Mouse (Mus musculus): ENCODE results near the gene Vmn1r218.
"Not testable (repeated sequence)": the region's sequence is repeated elsewhere in the genome, so short reads cannot be mapped to it uniquely, and the experiment has no call there.

The Vmn1r218 gene
- long read RNA-seq, experiment 1: 0 reads
- long read RNA-seq, experiment 2: 0 reads

GRCm38 (mm10) chr13:23133099-23133498 is at the start of gene Vmn1r218:
TSS of gene Vmn1r218 (plus strand) at chr13:23133155.
- intact Hi-C loops (cut with DNase I): no loop called here

DNA sequence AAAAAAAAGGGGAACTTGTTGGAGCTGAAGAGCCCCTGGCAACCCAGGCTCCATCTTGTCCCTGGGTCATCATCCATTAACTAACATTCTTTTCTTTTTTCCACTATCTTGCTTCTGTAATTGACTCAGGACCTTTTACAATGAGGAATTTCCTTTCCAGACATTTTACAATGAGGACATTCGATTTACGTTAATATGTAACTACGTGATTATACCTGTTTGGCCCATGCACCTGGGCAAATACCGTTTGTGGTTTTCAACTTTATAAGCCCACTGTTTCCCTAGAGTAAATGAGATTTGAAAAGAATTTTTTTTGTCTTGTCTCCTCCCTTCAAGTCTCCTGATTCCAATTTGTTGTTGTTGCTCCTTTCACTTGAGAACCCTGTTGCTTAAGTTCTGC is 38.6 kb upstream of the Vmn1r218 start:
- intact Hi-C loops (cut with DNase I): no loop called here

DNA sequence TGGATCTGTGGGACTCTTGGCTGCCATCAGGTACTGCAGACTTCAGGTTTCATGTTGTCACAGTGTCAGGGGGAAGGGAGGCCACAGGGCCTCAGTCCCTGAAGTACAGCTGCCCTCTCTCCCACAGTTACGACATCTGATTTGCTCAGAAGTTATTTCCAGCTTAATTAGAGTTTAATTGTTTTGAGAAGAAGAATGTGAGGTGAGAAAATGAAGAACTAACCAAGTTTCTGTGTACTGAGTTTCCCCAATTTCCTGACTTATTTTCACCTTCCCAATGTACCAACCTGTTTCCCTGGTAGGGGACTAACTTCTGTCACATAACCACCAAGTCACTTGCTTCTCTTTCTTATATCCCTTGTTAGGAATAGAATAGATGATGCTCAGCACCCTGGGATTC is 14.8 kb upstream of the Vmn1r218 start, which contains the start of gene Vmn1r217:
Vmn1r217 (minus strand) TSS at position 101 of the 400 bp plus-strand sequence.
- intact Hi-C loops (cut with DNase I): not testable (repeated sequence)

- intact Hi-C loops (cut with DNase I): no loop called here
Measured at GRCm38 (mm10) chr13:23120611-23121010, 12.3 kb upstream of the Vmn1r218 start.

DNA sequence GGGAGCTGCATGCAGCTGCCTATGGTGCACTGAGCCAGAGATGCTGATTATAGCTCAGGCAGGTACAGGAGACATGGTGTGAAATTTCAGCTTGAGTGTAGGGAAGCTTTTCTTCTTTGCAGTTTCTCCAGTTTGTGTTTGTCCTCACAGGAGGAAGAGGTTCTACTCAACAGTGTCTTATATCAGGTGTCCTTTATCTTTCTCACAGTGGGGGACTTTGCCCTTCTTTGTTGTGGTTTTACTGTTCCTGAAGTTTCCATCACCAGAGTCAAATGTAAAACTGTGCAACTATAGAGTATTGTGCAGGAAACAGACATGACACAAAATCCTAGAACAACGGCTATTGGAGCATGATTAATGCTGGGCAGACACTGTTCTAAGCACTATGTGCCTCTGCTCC is 546 bp downstream of the Vmn1r218 start:
- intact Hi-C loops (cut with DNase I): no loop called here

DNA sequence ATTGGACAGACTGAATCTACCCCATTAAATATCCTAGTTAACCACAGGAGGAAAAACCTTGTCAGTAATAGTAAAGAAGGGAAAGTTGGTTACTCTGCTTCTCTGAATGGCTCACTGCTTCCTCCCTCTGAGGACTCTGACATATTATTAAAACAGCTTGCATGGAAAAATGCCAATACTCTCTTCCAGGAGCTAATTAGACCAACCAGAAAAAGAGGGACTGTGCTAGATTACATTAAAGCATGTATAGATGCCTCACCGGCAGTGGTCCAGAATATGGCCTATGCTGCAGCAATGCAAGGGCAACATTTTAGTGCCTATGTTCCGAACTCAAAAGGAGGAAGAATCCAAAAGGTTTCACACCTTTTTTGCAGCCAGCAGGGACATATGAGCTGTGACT is 5.9 kb downstream of the Vmn1r218 start:
- intact Hi-C loops (cut with DNase I): no loop called here

GRCm38 (mm10) chr13:23157848-23158247 is 24.9 kb downstream of the Vmn1r218 start:
- intact Hi-C loops (cut with DNase I): no loop called here

GRCm38 (mm10) chr13:23159012-23159411 is 26.1 kb downstream of the Vmn1r218 start, which contains the start of gene Vmn1r219:
TSS of gene Vmn1r219 (plus strand) at chr13:23159312.
- intact Hi-C loops (cut with DNase I): no loop called here

- intact Hi-C loops (cut with DNase I): not testable (repeated sequence)
Measured at GRCm38 (mm10) chr13:23166471-23166870, 33.5 kb downstream of the Vmn1r218 start.

- intact Hi-C loops (cut with DNase I): no loop called here
Measured at GRCm38 (mm10) chr13:23187875-23188274, 54.9 kb downstream of the Vmn1r218 start, which contains the start of gene Vmn1r220. TSS of gene Vmn1r220 (minus strand) at chr13:23187975.

Measured in adrenal gland (tissue).